Mouse (Mus musculus) heart, postnatal 14 days (tissue): ENCODE data around the gene Cenps. TPM values are rescaled to one million over a fixed set of nuclear protein-coding genes. Genes with fewer than 3 reads are reported as not detected.

Experiments
- DNase-seq, 2 experiments: peaks; one replicate each; pipeline ENCODE4 v3.0.0; 2021 to 2022
- intact Hi-C: fragments of 180-260 bp; cut with DNase I; formaldehyde crosslinking; loops from one replicate; pipeline ENCODE4 v1.15.1; 2025
- total RNA-seq, 2 experiments: library from RNA; stranded (reverse); gene quantifications; 2 replicates each; pipeline ENCODE4 v1.2.3; 2021

Gene Cenps
- total RNA-seq, 2 experiments from 2014 or later: 9.2 to 9.3 TPM

DNA sequence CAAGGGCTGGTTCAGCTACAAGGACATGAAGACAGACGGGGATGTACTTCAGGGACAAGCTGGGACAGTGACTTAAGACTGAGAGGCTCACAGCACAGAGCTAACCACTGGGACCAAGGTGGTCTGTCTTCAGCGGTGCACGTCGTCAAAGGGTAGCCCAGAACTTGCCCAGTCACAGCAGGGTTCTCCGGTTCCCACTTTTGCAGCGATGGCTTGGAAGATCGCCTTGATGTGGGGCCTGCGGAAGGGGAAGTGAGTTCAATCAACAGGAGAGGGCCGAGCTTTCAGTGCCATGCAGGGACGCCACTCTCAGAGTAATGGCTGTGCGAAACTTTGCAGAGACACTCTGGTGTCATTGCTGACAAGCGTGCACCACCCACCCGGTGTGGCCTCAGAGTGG is 22.5 kb upstream of the Cenps start:
- no peak for DNase-seq

GRCm38 (mm10) chr4:149159203-149159602 is 21.8 kb upstream of the Cenps start:
- intact Hi-C loops: no loop called here
- no peak for DNase-seq

More for the DNA sequence above, 22.5 kb upstream of the Cenps start:
- intact Hi-C loops: no loop called here

GRCm38 (mm10) chr4:149157415-149157973 is 20.1 kb upstream of the Cenps start:
- no peak for DNase-seq
- intact Hi-C loops: no loop called here

GRCm38 (mm10) chr4:149155711-149156110 is 18.3 kb upstream of the Cenps start:
- no peak for DNase-seq
- intact Hi-C loops: no loop called here

DNA sequence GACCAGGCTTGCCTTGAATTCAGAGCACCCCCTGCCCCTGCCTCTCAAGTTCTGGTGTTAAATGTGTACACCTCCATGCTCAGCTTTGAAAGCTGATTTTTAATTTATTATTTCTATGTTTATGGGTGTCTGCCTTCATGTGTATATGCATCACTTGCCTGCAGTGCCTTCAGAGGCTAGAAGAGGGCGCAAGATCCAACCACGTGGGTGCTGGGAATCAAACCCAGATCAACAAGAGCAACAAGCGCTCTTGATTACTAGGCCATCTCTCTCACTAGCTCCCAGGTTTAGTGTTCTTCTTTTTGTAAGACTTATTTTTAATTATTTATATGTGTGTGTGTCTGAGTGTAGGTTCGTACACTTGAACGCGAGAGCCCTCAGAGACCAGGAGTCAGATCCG is 17.4 kb upstream of the Cenps start:
- intact Hi-C loops: no loop called here
- no peak for DNase-seq

GRCm38 (mm10) chr4:149150721-149151120 is 13.3 kb upstream of the Cenps start:
- no peak for DNase-seq
- intact Hi-C loops: no loop called here

DNA sequence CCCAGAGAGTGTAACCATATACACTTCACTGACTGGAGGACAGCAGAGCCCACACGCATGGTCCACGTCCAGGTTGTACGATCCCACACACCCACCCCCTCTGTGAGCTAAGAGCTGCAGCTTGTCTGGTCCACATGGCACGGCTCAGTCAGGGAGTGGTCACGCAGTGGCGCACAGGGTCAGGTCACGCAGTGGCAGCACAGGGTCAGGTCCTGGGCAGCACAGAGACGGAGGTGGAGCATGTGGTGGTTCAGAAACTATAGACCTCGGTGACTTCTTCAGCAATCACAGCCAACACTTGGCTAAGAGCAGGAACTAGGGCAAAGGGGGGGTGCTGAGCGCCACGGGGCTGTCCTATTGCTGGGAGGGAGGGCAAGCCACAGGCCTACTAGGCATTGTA is 12.8 kb upstream of the Cenps start:
- no peak for DNase-seq
- intact Hi-C loops: no loop called here

- intact Hi-C loops: loop anchor here (5.0 kb wide), 1 partner anchor 393 kb away; no protein-coding TSS in a partner anchor
- peak; percentile 43 to 51 for DNase-seq
Measured at GRCm38 (mm10) chr4:149149611-149150010, 12.2 kb upstream of the Cenps start.

GRCm38 (mm10) chr4:149149196-149149595 is 11.8 kb upstream of the Cenps start:
- intact Hi-C loops: loop anchor here (5.0 kb wide), 1 partner anchor 393 kb away; no protein-coding TSS in a partner anchor
- DNase-seq: no peak

GRCm38 (mm10) chr4:149148084-149148483 is 10.7 kb upstream of the Cenps start:
- intact Hi-C loops: loop anchor here (5.0 kb wide), 1 partner anchor 394 kb away; no protein-coding TSS in a partner anchor
- DNase-seq: no peak

GRCm38 (mm10) chr4:149147528-149147927 is 10.1 kb upstream of the Cenps start:
- DNase-seq: no peak

DNA sequence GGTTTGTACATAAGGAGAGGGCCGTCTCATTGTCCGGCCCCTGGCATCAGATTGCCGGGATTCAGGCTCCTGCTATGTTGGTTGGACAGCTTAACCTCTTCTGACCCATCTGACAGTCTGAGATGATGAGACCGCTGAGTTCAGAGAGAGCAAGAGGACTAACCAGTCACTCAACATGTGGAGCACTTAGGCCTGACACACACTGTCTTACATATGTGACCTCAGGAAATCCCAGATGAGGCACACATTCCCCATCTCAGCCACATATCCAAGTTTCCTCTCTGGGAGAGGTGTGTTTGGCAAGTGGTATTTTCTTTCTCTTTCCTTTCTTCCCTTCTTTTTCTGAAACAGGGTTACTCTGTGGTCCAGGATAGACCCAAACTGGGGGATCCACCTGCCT is 7.7 kb upstream of the Cenps start:
- intact Hi-C loops: loop anchor here (5.0 kb wide), 1 partner anchor 397 kb away; no protein-coding TSS in a partner anchor
- DNase-seq: no peak

More at GRCm38 (mm10) chr4:149147528-149147927, 10.1 kb upstream of the Cenps start:
- intact Hi-C loops: loop anchor here (5.0 kb wide), 1 partner anchor 395 kb away; no protein-coding TSS in a partner anchor

DNA sequence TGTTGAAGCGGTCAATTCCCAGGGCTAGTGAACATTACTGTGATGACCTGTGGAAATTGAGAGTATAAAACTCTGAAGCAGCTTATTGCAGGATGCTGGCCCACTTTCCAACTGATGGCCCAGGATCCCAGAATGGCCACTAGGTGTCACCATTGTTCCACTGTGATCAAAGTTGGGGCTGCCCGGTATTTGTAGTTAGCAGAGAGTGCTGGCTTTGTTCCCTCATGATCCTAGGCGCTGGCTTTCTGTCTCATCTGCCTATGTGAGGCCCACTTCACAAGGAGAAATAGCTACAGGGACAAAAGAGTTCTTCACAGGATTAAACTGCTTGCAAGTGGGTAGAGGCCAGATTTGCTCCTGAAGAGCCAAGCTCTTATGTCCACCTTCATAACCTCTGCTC is 7.0 kb upstream of the Cenps start:
- peak; percentile 79 to 88 for DNase-seq
- intact Hi-C loops: loop anchor here (1.0 kb wide), 1 partner anchor 38 kb away; no protein-coding TSS in a partner anchor

DNA sequence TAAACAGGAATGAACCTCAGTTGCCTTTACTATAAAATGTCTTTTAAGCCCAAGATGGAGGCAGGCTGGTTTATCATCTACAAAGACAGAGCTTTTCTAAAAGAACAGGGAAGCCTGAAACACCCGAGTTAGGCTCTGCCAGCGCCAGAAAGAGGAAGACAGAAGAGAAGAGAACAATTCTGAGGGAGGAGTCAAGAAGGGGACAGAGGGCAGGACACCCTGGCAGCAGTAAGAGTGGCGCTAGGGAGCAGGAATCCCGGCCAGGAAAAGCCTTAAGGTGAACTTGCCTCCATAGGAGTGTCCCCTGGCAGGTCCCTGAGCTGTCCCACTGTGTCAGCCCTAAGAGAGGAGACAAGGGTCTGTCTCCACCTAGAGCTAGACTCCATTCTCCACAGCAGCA is 6.2 kb upstream of the Cenps start:
- intact Hi-C loops: no loop called here
- DNase-seq: no peak

GRCm38 (mm10) chr4:149138515-149138914 is 1.1 kb upstream of the Cenps start:
- no peak for DNase-seq
- intact Hi-C loops: loop anchor here (5.0 kb wide), 2 partner anchors 61 to 436 kb away; no protein-coding TSS in a partner anchor

GRCm38 (mm10) chr4:149136116-149136850 is 1.1 kb downstream of the Cenps start:
- intact Hi-C loops: loop anchor here (5.0 kb wide), 2 partner anchors 59 to 434 kb away; no protein-coding TSS in a partner anchor
- DNase-seq: no peak

- no peak for DNase-seq
- intact Hi-C loops: loop anchor here (2.0 kb wide), 1 partner anchor 27 kb away; no protein-coding TSS in a partner anchor
Measured at GRCm38 (mm10) chr4:149133395-149133794, 4.0 kb downstream of the Cenps start.

- DNase-seq: no peak
- intact Hi-C loops: loop anchor here (2.0 kb wide), 1 partner anchor 25 kb away; no protein-coding TSS in a partner anchor
Measured at GRCm38 (mm10) chr4:149131789-149132565, 5.5 kb downstream of the Cenps start.

DNA sequence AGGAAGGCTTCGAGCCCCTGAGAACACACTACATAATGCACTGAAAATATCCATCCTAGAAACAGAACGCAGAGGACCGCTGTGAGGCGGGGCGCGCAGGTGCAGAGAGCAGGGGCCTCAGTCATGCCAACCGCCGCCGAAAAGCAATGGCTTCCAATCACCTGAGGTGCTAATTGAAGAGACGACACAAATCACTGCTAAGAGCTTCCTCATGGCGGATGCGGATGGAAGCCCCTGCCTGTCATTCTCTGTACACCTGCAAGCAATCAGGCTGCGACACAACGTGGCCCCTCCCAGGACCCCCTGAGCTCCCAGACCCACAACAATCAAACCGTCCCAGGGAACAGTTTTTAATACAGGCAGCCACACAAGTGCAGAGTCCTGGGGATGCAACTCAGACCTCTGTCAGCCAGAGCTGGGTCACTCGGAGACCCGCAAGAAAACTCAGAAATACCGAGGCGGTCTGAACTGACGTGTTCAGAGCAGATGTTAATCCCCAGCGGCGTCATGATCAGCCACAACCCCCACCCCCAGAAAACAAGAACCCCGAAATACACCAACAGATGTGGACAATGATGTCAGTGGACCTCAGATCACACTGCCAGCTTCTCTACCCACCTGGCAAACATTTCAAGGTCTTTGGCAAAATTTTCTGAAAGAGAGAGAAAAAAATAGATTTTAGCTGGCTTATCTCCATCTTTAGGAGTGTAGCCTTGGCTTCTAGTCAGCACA is 6.2 kb downstream of the Cenps start:
- intact Hi-C loops: no loop called here

DNA sequence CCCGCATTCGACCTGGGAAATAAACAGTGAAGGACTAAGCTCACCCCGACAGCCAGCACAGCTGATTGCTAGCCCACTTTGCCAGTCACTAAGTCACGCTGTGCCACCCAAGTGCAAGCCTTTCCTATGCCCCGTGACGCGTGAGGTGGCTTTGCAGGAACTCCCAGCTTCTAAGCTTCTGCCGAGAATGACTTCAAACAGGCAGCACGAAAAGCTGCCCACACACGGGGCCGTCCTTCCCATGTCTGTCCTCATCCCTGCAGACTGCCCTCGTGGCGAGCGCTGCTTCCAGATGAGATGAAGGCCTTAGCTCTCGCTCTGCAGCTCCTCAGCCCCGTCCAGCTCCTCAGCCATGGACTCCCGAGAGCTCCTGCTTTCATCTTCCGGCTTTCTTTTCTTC is 9.0 kb downstream of the Cenps start:
- intact Hi-C loops: no loop called here
- no peak for DNase-seq

More for the DNA sequence above, 6.2 kb downstream of the Cenps start:
- DNase-seq: no peak
